Mouse (Mus musculus) neural tube, embryonic 11.5 days (tissue): ENCODE results near the gene Npc1l1. TPM values are rescaled to one million over a fixed set of nuclear protein-coding genes. Genes with fewer than 3 reads are reported as not detected.

Experiments used
- ATAC-seq: fragments of 200-750 bp; cut with Nextera tagmentation; 2 replicates; pipeline ENCODE4 v1.8.0; 2017; ENCODE audit warnings: moderate number of reproducible peaks, mild to moderate bottlenecking, moderate TSS enrichment, moderate library complexity; ENCODE audit not compliant: insufficient read depth, low FRiP score, low TSS enrichment
- DNase-seq: peaks from one replicate; pipeline ENCODE4 v3.0.0-alpha.2; 2015; ENCODE audit warnings: low spot score
- H3K27ac ChIP-seq: fragments of 300-500 bp; sonication (generic); 2 replicates; pipeline ENCODE4 v1.5.1; 2014; ENCODE audit warnings: low read depth, mild to moderate bottlenecking, low read length
- H3K27me3 ChIP-seq: fragments of 300-500 bp; sonication (generic); 2 replicates; pipeline ENCODE4 v1.6.1; 2014; ENCODE audit warnings: mild to moderate bottlenecking, low read length, mixed read lengths; ENCODE audit not compliant: control insufficient read depth, insufficient read depth
- H3K36me3 ChIP-seq: fragments of 300-500 bp; sonication (generic); 2 replicates; pipeline ENCODE4 v1.6.1; 2014; ENCODE audit warnings: mild to moderate bottlenecking, low read length, moderate library complexity, mixed read lengths; ENCODE audit not compliant: control insufficient read depth, insufficient read depth
- H3K4me1 ChIP-seq: fragments of 300-500 bp; sonication (generic); 2 replicates; pipeline ENCODE4 v1.6.1; 2014; ENCODE audit warnings: low read length, mixed read lengths; ENCODE audit not compliant: control insufficient read depth, insufficient read depth
- H3K4me2 ChIP-seq: fragments of 300-500 bp; sonication (generic); 2 replicates; pipeline ENCODE4 v1.6.1; 2014; ENCODE audit warnings: low read depth, mild to moderate bottlenecking, moderate library complexity
- H3K4me3 ChIP-seq: fragments of 300-500 bp; sonication (generic); 2 replicates; pipeline ENCODE4 v1.5.1; 2014; ENCODE audit warnings: low read depth, low read length
- H3K9ac ChIP-seq: fragments of 300-500 bp; sonication (generic); 2 replicates; pipeline ENCODE4 v1.6.1; 2014; ENCODE audit warnings: mild to moderate bottlenecking, low read length
- H3K9me3 ChIP-seq: fragments of 300-500 bp; sonication (generic); 2 replicates; pipeline ENCODE4 v1.6.1; 2016; ENCODE audit warnings: low read length; ENCODE audit not compliant: control insufficient read depth
- WGBS: fragments of 180-500 bp; shearing (Covaris S2); extraction: QIAGEN DNeasy Blood & Tissue Kit; methylation state at CpG from one replicate; pipeline ENCODE4 v1.1.7; 2014; 5-methylcytosine and 5-hydroxymethylcytosine counted together
- polyA plus RNA-seq: library from polyadenylated mRNA; unstranded; fragments of >200 nt; fragmentation: Nextera tagmentation; extraction: Ambion mirVana; gene quantifications from 2 replicates; pipeline ENCODE4 v1.2.1, GENCODE M21; 2014

Npc1l1 gene
- polyA plus RNA-seq: not detected in 2 replicates

DNA sequence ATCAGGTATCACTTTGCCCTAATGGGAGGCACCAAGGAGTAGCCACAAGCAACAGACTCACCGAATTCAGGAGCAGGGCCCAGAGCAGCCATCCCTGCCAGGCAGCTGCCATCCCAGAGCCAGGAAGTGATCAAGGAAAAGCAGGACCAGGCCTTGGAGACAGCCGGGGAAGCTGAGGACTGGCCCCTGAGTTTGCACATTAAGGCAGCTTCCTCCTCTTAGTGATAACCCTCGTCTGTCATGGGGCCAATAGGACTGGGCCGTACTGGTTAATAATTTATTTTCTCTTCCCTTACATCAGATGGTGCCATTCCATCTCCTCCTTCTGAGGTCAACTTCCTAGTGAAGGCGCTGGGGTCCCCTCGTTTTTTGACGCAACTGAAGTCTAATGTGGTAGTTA, at the start of gene Npc1l1:
Gene Npc1l1 (minus strand): TSS at position 132 of the 400 bp plus-strand sequence.
- DNase-seq: no peak
- no peaks in the 10 kb centered on the region for H3K27me3 ChIP-seq
- ATAC-seq: no peak
- no peaks in the 10 kb centered on the region for H3K4me1 ChIP-seq
- no peak within 1 kb of the TSS for H3K4me2 ChIP-seq
- no peak within 1 kb of the TSS for H3K9ac ChIP-seq
- no peaks in the 10 kb centered on the region for H3K36me3 ChIP-seq
- no peak within 1 kb of the TSS for H3K4me3 ChIP-seq
- H3K9me3 ChIP-seq: no peaks in the 10 kb centered on the region
- H3K27ac ChIP-seq: no peak within 1 kb of the TSS
- 81% methylated on average over 7 of the region's 7 CpGs for WGBS

DNA sequence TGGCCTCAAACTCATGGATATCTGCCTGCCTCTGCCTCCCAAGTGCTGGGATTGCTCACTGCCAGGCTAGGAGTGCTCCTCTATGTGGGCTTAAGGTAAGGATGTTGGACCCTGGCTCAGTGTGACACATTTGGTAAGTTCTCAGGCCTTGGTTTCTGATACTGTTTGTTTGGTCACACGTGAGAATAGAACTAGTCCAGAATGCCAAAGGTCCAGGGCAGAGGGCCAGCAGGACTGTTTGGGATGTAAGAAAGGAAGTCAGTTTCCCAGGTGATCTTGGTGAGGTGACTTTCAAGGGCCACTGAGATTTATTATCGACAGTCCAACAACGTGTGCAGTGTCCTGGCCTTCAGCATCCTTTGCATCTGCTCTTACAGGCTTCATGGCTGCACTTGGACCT, 46.5 kb upstream of the Npc1l1 start:
- peaks cover 10% of the 10 kb centered on the region for H3K4me1 ChIP-seq
- ATAC-seq (no peak), DNase-seq (no peak)
- H3K36me3 ChIP-seq: peaks cover under 1% of the 10 kb centered on the region; the same call in 1 of the 2 replicates
- H3K27ac ChIP-seq: no peak overlapping the region
- no peaks in the 10 kb centered on the region for H3K27me3 ChIP-seq
- H3K9ac ChIP-seq: no peak overlapping the region
- H3K4me2 ChIP-seq: no peak overlapping the region
- H3K9me3 ChIP-seq: no peaks in the 10 kb centered on the region
- 84% methylated on average over 3 of the region's 3 CpGs for WGBS
- H3K4me3 ChIP-seq: no peak overlapping the region

GRCm38 (mm10) chr11:6275094-6275484, 45.1 kb upstream of the Npc1l1 start:
- Histone ChIP-seq H3K27ac (peak overlapping the region; percentile 9; the same call in 1 of the 2 replicates), H3K4me2 (peak overlapping the region; percentile 2; the same call in 1 of the 2 replicates), H3K36me3 (peaks cover 4% of the 10 kb centered on the region), H3K4me3 (peak overlapping the region; percentile 94), H3K9me3 (no peaks in the 10 kb centered on the region), H3K27me3 (no peaks in the 10 kb centered on the region), H3K9ac (no peak overlapping the region), H3K4me1 (peaks cover 10% of the 10 kb centered on the region)
- 28% methylated on average over 7 of the region's 7 CpGs for WGBS
- ATAC-seq (peak; percentile 48), DNase-seq (no peak)

DNA sequence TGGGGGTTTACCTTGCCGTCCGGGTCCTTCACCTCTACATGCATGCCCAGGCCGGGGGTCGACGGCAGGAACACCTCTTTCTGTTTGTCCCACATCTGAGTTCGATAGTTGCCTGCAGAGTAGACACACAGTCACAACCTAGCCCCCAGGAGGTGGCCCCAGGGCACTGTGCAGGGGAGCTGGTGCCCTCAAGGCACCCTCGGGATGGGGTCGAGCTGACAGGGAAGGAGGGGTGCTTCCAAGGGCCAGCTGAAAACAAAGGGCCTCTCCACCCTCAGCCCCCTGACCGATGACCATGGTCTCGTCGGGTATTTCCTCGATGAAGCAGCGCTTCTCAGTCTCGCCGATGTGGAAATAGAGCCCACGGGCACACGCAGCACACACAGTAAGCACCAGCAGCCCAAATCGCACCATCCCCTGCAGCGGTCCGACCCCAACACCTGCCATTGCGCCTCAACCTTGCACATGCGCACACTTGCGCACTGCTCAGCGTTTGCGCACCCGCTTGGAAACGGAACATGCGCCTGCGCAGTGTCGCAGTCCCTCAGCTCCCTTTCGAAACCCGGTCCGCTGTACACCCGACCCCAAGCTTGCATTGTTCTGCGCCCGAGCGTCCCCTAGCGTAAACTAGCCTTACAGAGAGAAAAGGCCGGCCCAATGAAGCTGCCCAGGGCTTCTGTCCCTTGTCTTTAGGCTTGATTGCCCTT, 44.6 kb upstream of the Npc1l1 start, which contains the start of gene Tmed4:
Gene Tmed4 (minus strand): TSS at position 484 of the 707 bp plus-strand sequence.
- H3K4me2 ChIP-seq: peak within 1 kb of the TSS; percentile 90
- H3K9me3 ChIP-seq: no peaks in the 10 kb centered on the region
- under 1% methylated on average over 39 of the region's 39 CpGs for WGBS
- peaks cover 10% of the 10 kb centered on the region for H3K4me1 ChIP-seq
- peak; percentile 98 for DNase-seq
- ATAC-seq: peak; percentile 93
- peak within 1 kb of the TSS; percentile 86 for H3K9ac ChIP-seq
- H3K27ac ChIP-seq: peak within 1 kb of the TSS; percentile 9; the same call in 1 of the 2 replicates
- H3K36me3 ChIP-seq: peaks cover 4% of the 10 kb centered on the region
- no peaks in the 10 kb centered on the region for H3K27me3 ChIP-seq
- peak within 1 kb of the TSS; percentile 94 for H3K4me3 ChIP-seq

GRCm38 (mm10) chr11:6273607-6274006, 43.7 kb upstream of the Npc1l1 start:
- ATAC-seq (no peak), DNase-seq (no peak)
- Histone ChIP-seq H3K27ac (no peak overlapping the region), H3K27me3 (no peaks in the 10 kb centered on the region), H3K36me3 (peaks cover 4% of the 10 kb centered on the region), H3K4me3 (peak overlapping the region; percentile 94), H3K9me3 (no peaks in the 10 kb centered on the region), H3K4me1 (peaks cover 10% of the 10 kb centered on the region), H3K4me2 (peak overlapping the region; percentile 90), H3K9ac (peak overlapping the region; percentile 86)
- WGBS: 75% methylated on average over 11 of the region's 11 CpGs

DNA sequence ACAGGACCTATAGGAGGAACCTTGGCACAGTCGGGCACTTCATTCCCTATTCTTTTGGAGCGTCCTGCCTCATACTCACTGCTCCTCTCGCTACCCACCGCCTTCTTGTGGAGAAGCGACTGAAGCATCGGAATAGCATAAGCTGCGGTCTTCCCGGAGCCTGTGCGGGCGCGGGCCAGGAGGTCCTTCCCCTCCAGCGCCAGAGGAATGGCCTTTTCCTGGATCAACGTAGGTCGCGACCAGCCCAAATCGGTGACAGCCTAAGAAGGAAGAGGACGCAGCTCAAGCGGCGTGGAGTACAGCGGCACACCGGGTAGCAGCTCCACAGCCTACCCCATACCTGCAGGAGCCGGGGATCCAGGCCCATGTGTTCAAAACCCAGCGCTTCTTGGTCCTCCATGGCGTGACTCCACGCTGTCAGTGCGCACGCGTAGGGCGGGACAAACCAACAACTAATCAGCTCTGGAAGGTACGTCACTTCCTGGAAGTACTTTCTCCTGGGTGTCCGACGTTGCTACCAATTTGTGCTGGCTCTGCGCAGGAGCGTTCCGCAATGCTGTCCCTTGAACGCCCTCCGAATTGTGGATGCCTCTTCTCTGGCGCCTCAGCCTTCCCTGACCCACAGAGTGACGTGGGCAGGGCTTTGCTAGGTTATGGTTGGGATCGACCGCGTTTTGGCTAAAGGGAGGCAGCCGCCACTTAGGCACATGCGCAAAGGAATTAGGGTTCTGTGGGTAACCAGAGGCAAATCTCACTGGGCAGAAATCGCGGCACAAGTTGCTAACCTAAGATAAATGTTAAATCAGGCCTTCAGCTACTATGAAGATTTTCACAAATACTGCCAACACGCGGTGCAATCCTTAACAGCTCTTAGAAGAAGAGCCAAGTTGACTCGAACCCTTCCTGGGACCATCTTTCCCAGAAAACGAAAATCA, 37.6 kb upstream of the Npc1l1 start, which contains the start of gene Ddx56:
Gene Ddx56 (minus strand): TSS at position 453 of the 935 bp plus-strand sequence.
- H3K36me3 ChIP-seq: peaks cover 25% of the 10 kb centered on the region
- DNase-seq: peak; percentile 89
- peaks cover 11% of the 10 kb centered on the region for H3K4me1 ChIP-seq
- peak within 1 kb of the TSS; percentile 76 for H3K4me2 ChIP-seq
- WGBS: 2% methylated on average over 50 of the region's 50 CpGs
- peak within 1 kb of the TSS; percentile 87 for H3K27ac ChIP-seq
- no peaks in the 10 kb centered on the region for H3K9me3 ChIP-seq
- peak within 1 kb of the TSS; percentile 81 for H3K9ac ChIP-seq
- peak within 1 kb of the TSS; percentile 98 for H3K4me3 ChIP-seq
- H3K27me3 ChIP-seq: no peaks in the 10 kb centered on the region
- ATAC-seq: peak; percentile 97

DNA sequence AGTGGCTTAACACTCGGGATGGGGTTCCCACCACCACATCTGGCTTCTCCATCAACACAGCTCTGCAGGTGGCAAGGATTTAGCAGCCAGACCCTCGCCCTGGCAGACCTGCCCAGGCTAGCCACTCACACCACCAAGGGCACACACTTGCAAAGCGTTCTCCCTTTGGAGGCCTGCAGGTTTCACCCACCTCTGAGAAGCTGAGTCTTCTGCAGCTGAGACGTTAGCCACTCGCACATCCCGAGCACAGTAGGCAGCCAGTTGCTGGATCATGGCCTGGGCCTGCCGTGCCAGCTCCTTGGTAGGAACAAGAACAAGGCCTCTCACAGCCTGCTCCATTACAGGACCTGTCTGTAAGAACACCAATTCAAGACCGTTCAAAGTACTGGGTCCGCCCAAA, 36.7 kb upstream of the Npc1l1 start:
- Histone ChIP-seq H3K9me3 (no peaks in the 10 kb centered on the region), H3K27ac (no peak overlapping the region), H3K36me3 (peaks cover 30% of the 10 kb centered on the region), H3K9ac (peak overlapping the region; percentile 81), H3K4me1 (peaks cover 9% of the 10 kb centered on the region), H3K4me3 (peak overlapping the region; percentile 98), H3K4me2 (peak overlapping the region; percentile 76), H3K27me3 (no peaks in the 10 kb centered on the region)
- ATAC-seq: no peak
- 70% methylated on average over 9 of the region's 9 CpGs for WGBS
- DNase-seq: no peak

GRCm38 (mm10) chr11:6261434-6262082, 31.6 kb upstream of the Npc1l1 start:
- 83% methylated on average over 10 of the region's 10 CpGs for WGBS
- DNase-seq: peak; percentile 83
- no peak for ATAC-seq
- H3K4me1 ChIP-seq: peaks cover 4% of the 10 kb centered on the region
- no peaks in the 10 kb centered on the region for H3K9me3 ChIP-seq
- H3K4me2 ChIP-seq: no peak overlapping the region
- peaks cover 44% of the 10 kb centered on the region for H3K36me3 ChIP-seq
- H3K4me3 ChIP-seq: no peak overlapping the region
- H3K27me3 ChIP-seq: no peaks in the 10 kb centered on the region
- H3K9ac ChIP-seq: no peak overlapping the region
- no peak overlapping the region for H3K27ac ChIP-seq
